In the genomic region with DNA sequence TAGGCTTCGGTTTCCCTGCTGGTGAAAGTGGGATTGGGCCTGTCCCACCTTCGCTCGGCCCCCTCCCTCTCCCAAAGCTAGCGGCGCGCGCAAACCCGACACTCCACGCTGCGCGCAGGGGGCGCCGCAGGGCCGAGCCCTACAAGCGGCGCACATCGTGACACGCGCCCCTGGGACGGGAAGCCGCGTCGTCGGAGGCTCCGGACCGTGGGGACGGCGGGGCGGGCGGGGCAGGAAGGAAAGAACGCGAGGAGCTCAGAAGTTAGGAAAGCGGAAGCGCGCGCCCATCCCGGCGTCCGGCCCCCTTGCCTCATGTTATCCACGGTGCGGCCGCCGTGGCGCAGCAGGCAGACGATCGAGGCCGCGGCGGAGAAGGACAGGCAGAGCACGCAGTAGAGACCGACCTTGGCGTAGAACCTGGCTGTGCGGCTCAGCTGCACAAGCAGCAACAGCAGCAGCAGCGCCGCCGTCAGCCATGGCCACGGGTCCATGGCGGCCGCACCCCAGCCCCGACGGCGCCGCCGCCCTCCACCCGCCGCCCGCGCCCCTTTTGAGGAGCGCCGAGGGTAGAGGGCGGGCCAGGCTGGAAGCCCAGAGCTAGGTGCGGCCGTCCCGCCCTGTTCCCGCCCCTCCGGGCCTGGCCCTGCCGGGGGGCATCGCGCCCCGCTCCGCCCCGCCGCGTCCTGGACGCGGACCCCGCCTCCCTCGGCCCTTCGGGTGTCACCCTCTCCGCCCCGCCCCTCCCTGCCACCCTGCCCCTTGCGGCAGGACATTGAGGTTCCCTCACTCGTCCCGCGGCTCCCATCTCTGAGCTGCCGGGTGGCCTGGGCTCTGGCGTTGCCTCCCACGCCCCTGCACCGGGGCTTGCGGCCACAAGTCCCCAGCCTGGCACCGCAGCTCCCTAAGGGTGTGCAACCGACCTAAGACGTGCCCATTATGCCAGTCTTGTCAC, we compare ENCODE assay signal across 8 mouse cellular contexts. TPM values are rescaled to one million over a fixed set of nuclear protein-coding genes. Genes with fewer than 3 reads are reported as not detected.
DNase-seq lines count a peak whose midpoint lies in the region; ATAC-seq lines count a peak whose summit lies in the region.

Agpat2 (minus strand) TSS at position 698 of the 952 bp plus-strand sequence.

- peaks cover 15% of the 10 kb centered on the region; the same call in 1 of the 2 replicates for H3K79me2 ChIP-seq in macrophage (ENCODE audit: inconsistent target)

- peak; percentile 85 for DNase-seq in CD4-positive, CD25-positive, alpha-beta regulatory T cell, adult 2 months (ENCODE audit: low read depth, low spot score)
- peak; percentile 83 for DNase-seq in adrenal gland, adult 8-10 months
- peak; percentile 75 to 82 for DNase-seq in heart, postnatal 36 days
- DNase-seq in layer of hippocampus, adult 9-11 months: peak; percentile 33
- peak; percentile 85 for DNase-seq in retina, postnatal 1 day
- DNase-seq in urinary bladder, postnatal 4 days (ENCODE audit: low spot score in 2 of 2): peak; percentile 79 to 84

- no peak within 1 kb of the TSS for H3K27ac ChIP-seq in forebrain, embryonic 12.5 days
- H3K27ac ChIP-seq in macrophage: no peak within 1 kb of the TSS

- H3K4me3 ChIP-seq in forebrain, embryonic 12.5 days (replicated peaks): peak within 1 kb of the TSS; percentile 58
- peak within 1 kb of the TSS; percentile 57 for H3K4me3 ChIP-seq in macrophage (ENCODE audit: inconsistent target)

- peaks cover 14% of the 10 kb centered on the region for H3K4me1 ChIP-seq in forebrain, embryonic 12.5 days

- peak within 1 kb of the TSS; percentile 82 for H3K4me2 ChIP-seq in forebrain, embryonic 12.5 days

- WGBS in forebrain, embryonic 12.5 days: under 1% methylated on average over 96 of the region's 103 CpGs
- WGBS in macrophage (ENCODE audit: missing documents): under 1% methylated on average over 91 of the region's 103 CpGs

- no peaks in the 10 kb centered on the region for H3K36me3 ChIP-seq in forebrain, embryonic 12.5 days (replicated peaks)
- no peaks in the 10 kb centered on the region for H3K36me3 ChIP-seq in macrophage (ENCODE audit: inconsistent target)

- peak; percentile 69 for ATAC-seq in forebrain, embryonic 12.5 days (ENCODE audit: low FRiP score)

- peaks cover 61% of the 10 kb centered on the region for H3K27me3 ChIP-seq in forebrain, embryonic 12.5 days

- intact Hi-C loops in heart, postnatal 36 days (cut with DNase I): loop anchor here (1.0 kb wide), 1 partner anchor 36 kb away; no protein-coding TSS in a partner anchor

- peak within 1 kb of the TSS; percentile 60 for H3K9ac ChIP-seq in forebrain, embryonic 12.5 days

- no peaks in the 10 kb centered on the region for H3K9me3 ChIP-seq in forebrain, embryonic 12.5 days

RNA-seq across cellular contexts. Expression of gene Agpat2, which starts in this region (rescaled TPM):
- total RNA-seq in adrenal gland, adult 8-10 months (2022): 100 to 1,000 TPM in 3 of 4 experiments, 10 to 100 TPM in 1; 86.0 to 354 (median 247) TPM
- 5.4 and 6.7 TPM in 2 replicates for polyA plus RNA-seq in forebrain, embryonic 12.5 days (2016; fragmentation: Nextera tagmentation; extraction: Ambion mirVana)
- 10 to 100 TPM; 69.1 to 71.6 TPM for total RNA-seq in heart, postnatal 36 days (2021)
- 10 to 100 TPM in 14 of 26 experiments, 1 to 10 TPM in 12; 2.1 to 27.3 (median 10.4) TPM for total RNA-seq in macrophage (2018; cell fraction: chromatin; rRNA removed)
- 10 to 100 TPM; 15.1 to 41.4 (median 22.9) TPM for total RNA-seq in macrophage (2018; cell fraction: cytosol; rRNA removed)
- total RNA-seq in macrophage (2018; cell fraction: nucleus; rRNA removed): 10 to 100 TPM in 20 of 26 experiments, 1 to 10 TPM in 6; 6.4 to 27.3 (median 13.7) TPM
- polyA plus RNA-seq in macrophage (2018): 26.9 to 35.7 TPM (median 35.5 TPM) in 3 replicates

Comparison
In these comparisons a context has a peak if more than half of its experiments do, and no peak if none do; other contexts are left out.
1. DNase-seq: peak in every context shown above with its lines; median percentile 85 in CD4-positive, CD25-positive, alpha-beta regulatory T cell, adult 2 months; 85 in retina, postnatal 1 day; 83 in adrenal gland, adult 8-10 months; 82 in urinary bladder, postnatal 4 days; 78 in heart, postnatal 36 days; 33 in layer of hippocampus, adult 9-11 months.